Mouse (Mus musculus) forebrain, embryonic 13.5 days (tissue): Measurements from ENCODE around the gene Scrn1. TPM values are rescaled to one million over a fixed set of nuclear protein-coding genes. Genes with fewer than 3 reads are reported as not detected.

Experiments used
- ATAC-seq: fragments of 200-750 bp; cut with Nextera tagmentation; 2 replicates; pipeline ENCODE4 v1.8.0; 2017
- H3K27ac ChIP-seq: fragments of 300-500 bp; sonication (generic); 2 replicates; pipeline ENCODE4 v1.5.1; 2015; ENCODE audit warnings: inconsistent platforms, mild to moderate bottlenecking, moderate library complexity
- H3K27me3 ChIP-seq: fragments of 300-500 bp; sonication (generic); 2 replicates; pipeline ENCODE4 v1.6.1; 2015; ENCODE audit warnings: mild to moderate bottlenecking, inconsistent platforms
- H3K36me3 ChIP-seq: fragments of 300-500 bp; sonication (generic); 2 replicates; pipeline ENCODE4 v1.6.1; 2015; ENCODE audit warnings: mild to moderate bottlenecking, inconsistent platforms; ENCODE audit not compliant: poor library complexity, severe bottlenecking
- H3K4me1 ChIP-seq: fragments of 300-500 bp; sonication (generic); 2 replicates; pipeline ENCODE4 v1.6.1; 2015; ENCODE audit warnings: inconsistent platforms
- H3K4me2 ChIP-seq: fragments of 300-500 bp; sonication (generic); 2 replicates; pipeline ENCODE4 v1.6.1; 2015; ENCODE audit warnings: inconsistent platforms, mild to moderate bottlenecking, moderate library complexity
- H3K4me3 ChIP-seq: fragments of 300-500 bp; sonication (generic); 2 replicates; pipeline ENCODE4 v1.5.1; 2015; ENCODE audit warnings: mild to moderate bottlenecking, inconsistent platforms
- H3K9ac ChIP-seq: fragments of 300-500 bp; sonication (generic); 2 replicates; pipeline ENCODE4 v1.6.1; 2015; ENCODE audit warnings: mild to moderate bottlenecking, inconsistent platforms
- H3K9me3 ChIP-seq: fragments of 300-500 bp; sonication (generic); replicated peaks from 2 replicates; pipeline ENCODE4 v1.6.1; 2016; ENCODE audit warnings: inconsistent platforms
- WGBS: fragments of 180-500 bp; shearing (Covaris S2); methylation state at CpG from one replicate; pipeline ENCODE4 v1.1.7; 2015; 5-methylcytosine and 5-hydroxymethylcytosine counted together
- polyA plus RNA-seq: library from polyadenylated mRNA; unstranded; fragments of >200 nt; fragmentation: Nextera tagmentation; extraction: Ambion mirVana; gene quantifications from 2 replicates; pipeline ENCODE4 v1.2.1, GENCODE M21; 2015

Scrn1 gene
- 129 and 131 TPM in 2 replicates for polyA plus RNA-seq

DNA sequence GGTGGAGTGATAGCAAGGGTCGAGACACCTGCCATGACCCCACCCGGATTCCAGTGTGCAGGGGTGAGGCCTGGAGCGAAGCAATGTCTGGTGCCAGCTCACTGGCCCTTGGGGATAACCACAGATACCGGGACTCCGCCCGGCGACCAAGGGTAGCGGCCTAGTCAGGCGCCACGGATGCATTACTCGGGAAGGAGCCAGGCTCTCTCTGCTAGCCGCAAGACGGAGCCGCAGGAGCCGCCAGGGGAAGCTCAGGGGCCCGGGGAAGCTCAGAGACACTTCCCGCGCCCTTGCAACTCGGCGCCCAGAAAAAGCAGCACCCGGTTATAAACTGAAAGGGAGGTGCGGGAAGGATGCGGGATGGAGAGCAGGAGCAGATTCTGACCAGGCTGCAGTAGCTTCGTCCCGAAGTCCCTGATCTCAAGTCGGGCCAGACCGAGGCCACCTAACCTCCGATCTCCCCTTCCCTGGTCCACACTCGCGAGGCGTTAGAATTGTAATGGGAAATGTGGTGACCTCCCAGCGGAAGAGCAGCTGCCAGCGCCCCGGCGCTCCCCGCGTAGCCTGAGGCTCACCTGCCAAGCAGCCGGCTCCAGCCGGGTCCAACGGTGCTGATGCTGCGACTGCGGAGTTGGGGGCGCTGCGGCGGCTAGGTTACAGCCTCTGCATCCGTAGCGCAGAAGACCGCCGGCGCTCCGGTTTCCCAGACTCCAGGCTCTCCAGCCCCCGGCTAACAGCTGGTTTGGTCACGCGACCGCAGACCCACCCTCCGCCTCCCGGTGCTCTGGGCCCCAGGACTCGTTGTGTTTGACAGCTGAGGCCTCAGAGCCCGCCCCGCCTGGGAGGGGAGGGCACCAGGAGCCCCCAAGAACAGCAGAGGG, at the start of gene Scrn1:
Gene Scrn1 (minus strand): TSS at position 825 of the 881 bp plus-strand sequence.
- H3K27me3 ChIP-seq = no peaks in the 10 kb centered on the region
- no peaks in the 10 kb centered on the region for H3K9me3 ChIP-seq
- ATAC-seq = peak; percentile 91
- peak within 1 kb of the TSS; percentile 77 for H3K9ac ChIP-seq
- peak within 1 kb of the TSS; percentile 77 for H3K4me2 ChIP-seq
- peak within 1 kb of the TSS; percentile 84 for H3K27ac ChIP-seq
- under 1% methylated on average over 60 of the region's 60 CpGs for WGBS
- peak within 1 kb of the TSS; percentile 80 for H3K4me3 ChIP-seq
- H3K36me3 ChIP-seq = no peaks in the 10 kb centered on the region
- peaks cover 76% of the 10 kb centered on the region for H3K4me1 ChIP-seq

DNA sequence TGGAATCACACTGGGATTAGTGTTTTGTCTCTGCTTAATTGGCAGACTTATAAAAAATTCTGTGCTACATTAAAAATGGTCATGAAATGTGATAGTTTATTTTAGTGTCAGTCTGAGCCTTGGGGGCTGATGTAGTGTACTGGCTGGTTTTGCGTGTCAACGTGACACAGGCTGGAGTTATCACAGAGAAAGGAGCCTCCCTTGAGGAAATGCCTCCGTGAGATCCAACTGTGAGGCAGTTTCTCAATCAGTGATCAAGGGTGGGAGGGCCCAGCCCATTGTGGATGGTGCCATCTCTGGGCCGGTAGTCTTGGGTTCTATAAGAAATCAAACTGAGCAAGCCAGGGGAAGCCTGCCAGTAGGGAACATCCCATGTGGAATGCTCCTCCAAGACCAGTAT, 40.0 kb upstream of the Scrn1 start:
- Histone ChIP-seq H3K4me2 (no peak overlapping the region), H3K27ac (no peak overlapping the region), H3K27me3 (no peaks in the 10 kb centered on the region), H3K9ac (no peak overlapping the region), H3K4me1 (0 out of 2 replicates have a peak, but pooled peaks cover 5% of the 10 kb centered on the region), H3K36me3 (peaks cover 11% of the 10 kb centered on the region; the same call in 1 of the 2 replicates), H3K9me3 (peaks cover 11% of the 10 kb centered on the region; the same call in 1 of the 2 replicates), H3K4me3 (no peak overlapping the region)
- no peak for ATAC-seq
- 73% methylated on average over 4 of the region's 4 CpGs for WGBS

DNA sequence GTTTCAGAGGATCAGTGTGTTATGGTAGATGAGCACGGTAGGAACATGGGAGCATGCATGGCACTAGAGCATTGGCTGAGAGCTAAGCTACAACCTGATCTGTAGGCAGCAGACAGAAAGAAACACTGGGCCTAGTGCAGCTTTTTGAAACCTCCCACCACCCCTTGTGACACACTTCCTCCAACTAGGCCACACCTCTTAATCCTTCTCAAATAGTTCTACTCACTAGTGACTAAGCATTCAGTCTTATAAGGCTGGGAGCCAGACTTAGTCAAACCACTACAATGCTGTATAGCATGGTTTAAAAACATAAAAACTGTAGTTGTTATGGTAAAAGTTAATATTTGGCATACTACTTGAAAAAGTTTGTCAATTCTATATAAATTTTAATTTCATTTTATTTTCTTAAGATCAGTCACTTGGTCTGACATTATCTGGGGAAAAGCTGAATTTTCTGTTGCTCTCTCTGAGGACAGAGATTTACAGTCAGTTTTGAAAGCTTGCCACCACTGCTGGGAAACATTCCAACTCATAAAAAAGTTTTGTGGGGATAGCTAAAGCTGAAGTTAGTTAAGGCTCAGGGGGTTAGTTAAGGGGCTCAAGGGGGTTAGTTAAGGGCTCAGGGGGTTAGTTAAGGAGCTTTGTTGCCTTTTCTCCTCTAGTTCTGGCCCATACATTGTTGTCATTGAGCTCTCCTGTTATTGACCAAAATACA, 37.9 kb upstream of the Scrn1 start:
- Histone ChIP-seq H3K9me3 (peaks cover 5% of the 10 kb centered on the region; the same call in 1 of the 2 replicates), H3K27ac (no peak overlapping the region), H3K4me2 (no peak overlapping the region), H3K9ac (no peak overlapping the region), H3K27me3 (no peaks in the 10 kb centered on the region), H3K36me3 (peaks cover 8% of the 10 kb centered on the region; the same call in 1 of the 2 replicates), H3K4me3 (no peak overlapping the region), H3K4me1 (0 out of 2 replicates have a peak, but pooled peaks cover 5% of the 10 kb centered on the region)
- WGBS = 100% methylated on average over 1 of the region's 1 CpGs
- no peak for ATAC-seq

DNA sequence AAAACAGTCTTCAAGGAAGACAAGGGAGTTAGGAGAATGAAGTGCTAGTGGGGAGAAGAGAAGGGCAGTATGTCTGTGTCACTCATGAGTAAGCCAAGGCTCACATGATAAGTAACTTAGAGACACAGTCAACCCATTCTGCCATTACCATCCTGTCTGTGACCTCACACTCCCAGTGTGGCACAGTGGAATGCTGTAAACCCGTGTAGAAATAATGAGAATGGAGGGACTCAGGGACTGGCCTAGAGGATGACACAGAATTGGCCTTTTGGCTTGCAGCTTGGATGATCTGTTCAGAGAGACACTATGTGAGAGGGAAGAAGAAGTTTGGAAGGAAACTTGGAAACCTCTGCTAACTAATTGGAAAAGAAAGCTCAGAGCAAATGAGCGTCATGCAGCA, 36.6 kb upstream of the Scrn1 start:
- Histone ChIP-seq H3K4me2 (no peak overlapping the region), H3K4me1 (peaks cover 5% of the 10 kb centered on the region; the same call in 1 of the 2 replicates), H3K27ac (no peak overlapping the region), H3K27me3 (no peaks in the 10 kb centered on the region), H3K9me3 (no peaks in the 10 kb centered on the region), H3K4me3 (no peak overlapping the region), H3K9ac (no peak overlapping the region), H3K36me3 (no peaks in the 10 kb centered on the region)
- ATAC-seq = no peak
- 86% methylated on average over 2 of the region's 2 CpGs for WGBS

DNA sequence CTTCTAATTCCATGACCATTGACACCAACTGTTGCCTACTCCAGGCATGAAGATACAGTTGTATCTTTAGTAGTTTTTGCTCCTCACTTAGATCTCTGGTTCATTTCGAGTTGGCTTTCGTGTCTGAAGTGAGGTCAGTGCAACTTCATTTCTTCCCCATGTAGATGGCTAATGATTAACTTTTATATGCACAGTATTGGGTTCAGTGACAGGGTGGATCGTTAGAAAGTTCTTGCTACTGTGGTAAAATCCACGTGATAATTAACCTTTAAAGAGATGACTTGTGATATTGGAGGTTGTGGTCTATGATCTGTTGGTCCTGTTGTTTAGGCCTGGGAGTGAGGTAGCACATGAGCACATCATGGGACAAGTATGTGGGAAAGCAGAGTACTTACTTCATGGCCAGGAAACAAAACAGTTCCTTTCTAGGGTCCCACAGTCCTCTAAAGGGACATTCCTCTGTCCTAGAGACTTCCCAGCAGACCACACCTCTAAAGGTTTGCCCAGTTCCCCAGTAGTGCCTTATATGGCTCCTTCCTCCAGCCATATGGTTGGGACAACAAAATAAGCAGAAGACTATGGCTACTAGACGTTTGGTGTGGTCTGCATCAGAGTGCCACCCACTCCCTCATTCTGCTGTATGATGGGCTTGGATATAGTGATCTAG, 34.5 kb upstream of the Scrn1 start:
- Histone ChIP-seq H3K4me3 (no peak overlapping the region), H3K9me3 (no peaks in the 10 kb centered on the region), H3K4me2 (no peak overlapping the region), H3K27me3 (no peaks in the 10 kb centered on the region), H3K36me3 (no peaks in the 10 kb centered on the region), H3K9ac (no peak overlapping the region), H3K4me1 (peaks cover 26% of the 10 kb centered on the region), H3K27ac (no peak overlapping the region)
- WGBS = 85% methylated on average over 5 of the region's 5 CpGs
- no peak for ATAC-seq

DNA sequence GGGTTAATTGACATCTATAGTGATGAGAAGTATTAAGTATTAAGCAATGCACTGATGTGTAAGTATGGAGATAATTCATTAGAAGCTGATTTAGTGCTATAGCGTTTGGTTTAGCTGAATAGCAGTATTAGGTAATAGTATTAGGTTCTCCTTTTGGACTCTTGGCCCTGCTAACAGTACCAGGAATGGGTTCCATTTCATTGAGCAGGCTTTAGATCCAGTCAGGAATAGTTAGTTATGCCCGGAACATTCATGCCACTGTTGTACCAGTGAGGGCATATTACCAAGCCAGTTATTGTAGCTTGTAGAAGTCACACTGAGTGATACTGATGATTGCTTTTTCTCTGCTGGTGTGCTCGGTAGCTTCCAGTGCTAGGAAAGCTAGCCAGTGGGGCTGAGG, 31.4 kb upstream of the Scrn1 start:
- 85% methylated on average over 3 of the region's 3 CpGs for WGBS

DNA sequence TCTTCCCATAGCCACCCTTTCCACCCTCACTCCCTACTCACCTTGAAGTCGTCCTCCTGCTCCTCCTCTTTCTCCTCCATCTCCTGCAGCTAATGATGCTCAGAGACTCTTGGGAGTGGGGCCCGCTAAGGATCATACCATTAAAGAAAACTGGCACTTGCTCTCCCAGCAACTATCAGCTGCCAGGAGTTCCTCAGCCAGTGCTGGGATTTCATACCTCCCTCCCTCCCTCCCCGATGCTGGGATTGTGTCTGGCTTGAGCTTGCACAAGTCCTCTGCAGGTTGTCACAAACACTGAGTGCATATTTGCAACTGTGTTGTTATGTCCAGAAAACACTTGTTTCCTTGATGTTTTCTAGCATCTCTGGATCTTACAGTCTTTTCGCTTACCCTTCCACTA, 30.9 kb upstream of the Scrn1 start, which contains the start of gene Fkbp14:
Gene Fkbp14 (minus strand): TSS at position 101 of the 400 bp plus-strand sequence.
- Histone ChIP-seq H3K4me3 (peak within 1 kb of the TSS; percentile 90), H3K4me2 (peak within 1 kb of the TSS; percentile 75), H3K9me3 (no peaks in the 10 kb centered on the region), H3K27ac (no peak within 1 kb of the TSS), H3K36me3 (no peaks in the 10 kb centered on the region), H3K9ac (peak within 1 kb of the TSS; percentile 92; the same call in 1 of the 2 replicates), H3K27me3 (no peaks in the 10 kb centered on the region), H3K4me1 (peaks cover 37% of the 10 kb centered on the region)
- WGBS = 70% methylated on average over 4 of the region's 4 CpGs
- no peak for ATAC-seq

More for the DNA sequence above, 31.4 kb upstream of the Scrn1 start:
- H3K9ac ChIP-seq = no peak overlapping the region
- H3K4me1 ChIP-seq = peaks cover 34% of the 10 kb centered on the region
- ATAC-seq = no peak
- H3K27me3 ChIP-seq = no peaks in the 10 kb centered on the region
- H3K9me3 ChIP-seq = no peaks in the 10 kb centered on the region
- H3K36me3 ChIP-seq = no peaks in the 10 kb centered on the region
- no peak overlapping the region for H3K27ac ChIP-seq
- no peak overlapping the region for H3K4me3 ChIP-seq
- H3K4me2 ChIP-seq = no peak overlapping the region

DNA sequence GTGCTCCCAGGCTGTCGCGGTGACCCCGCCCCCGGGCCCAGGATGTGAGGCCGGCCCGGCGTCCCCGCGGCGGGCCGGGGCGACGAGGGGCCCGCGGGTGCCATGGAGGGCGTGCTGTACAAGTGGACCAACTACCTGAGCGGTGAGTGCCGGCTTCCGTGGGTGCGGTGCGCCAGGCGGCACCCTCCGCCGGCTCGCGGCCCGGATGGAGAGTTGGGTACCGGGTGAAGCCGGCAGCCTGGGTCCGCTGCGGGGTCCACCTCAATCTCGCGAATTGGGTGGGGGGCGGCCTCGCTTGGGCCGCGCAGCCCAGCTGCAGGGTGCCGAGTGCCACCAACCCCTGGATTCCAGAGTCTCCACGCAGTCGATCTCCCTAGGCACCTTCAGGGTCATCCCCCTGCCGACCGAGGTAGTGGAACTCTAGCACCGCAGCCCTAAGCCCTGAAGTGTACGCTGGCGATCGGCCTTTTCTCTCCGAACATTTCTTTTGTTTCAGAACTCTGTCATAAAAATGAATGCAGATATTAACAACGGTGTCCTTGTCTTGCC, 29.1 kb upstream of the Scrn1 start:
- no peak for ATAC-seq
- H3K4me1 ChIP-seq = peaks cover 53% of the 10 kb centered on the region
- H3K4me2 ChIP-seq = peak overlapping the region; percentile 75
- no peaks in the 10 kb centered on the region for H3K36me3 ChIP-seq
- H3K9ac ChIP-seq = peak overlapping the region; percentile 92
- peak overlapping the region; percentile 76; the same call in 1 of the 2 replicates for H3K27ac ChIP-seq
- no peaks in the 10 kb centered on the region for H3K9me3 ChIP-seq
- no peaks in the 10 kb centered on the region for H3K27me3 ChIP-seq
- under 1% methylated on average over 47 of the region's 48 CpGs for WGBS
- peak overlapping the region; percentile 90 for H3K4me3 ChIP-seq

DNA sequence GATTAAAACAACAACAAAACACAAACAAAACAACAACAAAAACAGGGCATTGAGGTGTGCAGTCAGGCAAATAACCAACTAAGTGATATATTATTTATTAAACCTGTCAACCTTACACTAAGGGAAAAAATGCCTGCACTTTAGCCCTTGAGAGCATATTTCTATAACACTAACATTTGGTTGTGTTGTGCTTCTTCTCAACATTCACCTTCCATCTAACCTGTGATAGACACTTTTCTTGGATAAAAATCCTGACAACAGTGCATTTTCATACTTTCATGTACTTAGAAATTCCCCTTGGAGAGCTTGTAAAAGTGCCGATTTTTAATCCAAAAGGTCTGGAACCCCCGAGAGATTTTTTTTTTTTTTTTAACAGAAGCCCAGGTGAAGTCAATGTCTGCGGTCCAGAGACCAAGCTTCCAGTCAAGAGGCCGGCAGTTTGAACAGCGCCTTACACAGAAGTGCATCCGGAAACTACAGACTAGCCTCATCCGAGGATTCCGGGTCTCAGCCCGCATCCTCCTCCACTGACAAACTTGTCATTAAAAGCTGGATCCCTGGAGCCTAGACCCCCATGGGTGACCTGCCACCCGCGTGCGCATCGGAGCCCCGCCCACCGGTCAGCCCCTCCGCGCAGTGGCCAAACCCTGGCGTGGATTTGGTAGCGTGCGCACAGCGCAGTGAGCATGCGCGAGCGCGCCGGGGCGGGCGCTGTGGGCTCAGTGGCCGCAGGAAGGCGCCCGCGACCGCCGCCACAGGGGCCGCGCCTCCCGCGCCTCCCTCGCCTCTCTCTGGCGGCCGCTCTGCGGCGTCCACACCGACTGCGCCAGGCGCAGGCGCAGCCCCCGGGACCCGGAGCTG, 28.4 kb upstream of the Scrn1 start, which contains the start of gene Plekha8:
Gene Plekha8 (plus strand): TSS at position 643 of the 861 bp plus-strand sequence.
- H3K27ac ChIP-seq = peak within 1 kb of the TSS; percentile 76; the same call in 1 of the 2 replicates

DNA sequence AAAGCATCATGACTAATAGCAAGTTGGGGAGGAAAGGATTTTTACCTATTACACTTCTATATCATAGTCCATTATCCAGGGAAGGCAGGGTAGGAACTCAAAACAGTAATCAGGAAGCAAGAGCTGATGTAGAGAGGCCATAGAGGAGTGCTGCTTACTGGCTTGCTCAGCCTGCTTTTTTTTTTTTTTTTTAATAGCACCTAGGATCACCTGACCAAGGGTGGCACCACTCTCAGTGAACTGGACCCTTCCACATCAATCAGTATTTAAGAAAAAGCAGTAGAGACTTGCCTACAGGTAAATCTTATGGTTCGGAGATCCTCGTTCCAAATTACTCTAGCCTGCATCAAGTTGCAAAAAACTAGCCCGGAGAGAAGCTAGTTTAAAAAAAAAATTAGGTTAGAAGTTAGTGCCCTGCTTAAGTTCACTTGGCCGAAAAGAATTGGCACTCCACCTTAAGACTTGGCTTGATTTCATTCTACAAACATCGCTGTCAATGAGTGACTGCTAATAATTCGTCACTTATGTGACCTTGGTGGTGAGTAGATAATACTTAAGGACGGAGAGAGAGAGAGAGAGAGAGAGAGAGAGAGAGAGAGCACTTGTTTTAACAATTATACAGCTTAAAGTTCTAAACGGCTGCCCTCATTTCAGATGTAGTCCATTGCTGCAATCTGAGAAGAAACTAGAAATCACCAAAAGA, 27.6 kb upstream of the Scrn1 start:
- Histone ChIP-seq H3K4me2 (peak overlapping the region; percentile 79), H3K4me1 (peaks cover 53% of the 10 kb centered on the region), H3K27me3 (no peaks in the 10 kb centered on the region), H3K27ac (no peak overlapping the region), H3K9me3 (no peaks in the 10 kb centered on the region), H3K36me3 (no peaks in the 10 kb centered on the region), H3K4me3 (peak overlapping the region; percentile 90), H3K9ac (no peak overlapping the region)
- WGBS = 57% methylated on average over 8 of the region's 8 CpGs
- no peak for ATAC-seq

More for the DNA sequence above, 28.4 kb upstream of the Scrn1 start, which contains the start of gene Plekha8:
- ATAC-seq = peak; percentile 92
- no peaks in the 10 kb centered on the region for H3K27me3 ChIP-seq
- H3K4me2 ChIP-seq = peak within 1 kb of the TSS; percentile 79
- no peaks in the 10 kb centered on the region for H3K9me3 ChIP-seq
- H3K9ac ChIP-seq = peak within 1 kb of the TSS; percentile 92
- under 1% methylated on average over 36 of the region's 49 CpGs for WGBS
- H3K4me1 ChIP-seq = peaks cover 53% of the 10 kb centered on the region
- H3K4me3 ChIP-seq = peak within 1 kb of the TSS; percentile 90
- no peaks in the 10 kb centered on the region for H3K36me3 ChIP-seq
